8 mouse cellular contexts compared by ENCODE assay signal in genomic region chr3:143100810-143101645, GRCm38 (mm10).
DNase-seq lines count a peak whose midpoint lies in the region; ATAC-seq and TF ChIP-seq lines count a peak whose summit lies in the region.

No protein-coding gene starts in this region.

- peak overlapping the region; percentile 46 for H3K4me3 ChIP-seq in kidney, embryonic 14.5 days (ENCODE audit: low read length)
- H3K4me3 ChIP-seq in bone marrow macrophage, adult 2 months (ENCODE audit: insufficient read depth, low read length) = peak overlapping the region; percentile 30; the same call in 1 of the 2 replicates
- peak overlapping the region; percentile 44 for H3K4me3 ChIP-seq in forebrain, embryonic 15.5 days
- peak overlapping the region; percentile 36 for H3K4me3 ChIP-seq in stomach, postnatal 0 days (ENCODE audit: low read depth, low read length)

- 3% methylated on average over 50 of the region's 59 CpGs for WGBS in kidney, embryonic 14.5 days
- WGBS in forebrain, embryonic 15.5 days = under 1% methylated on average over 52 of the region's 59 CpGs
- WGBS in stomach, postnatal 0 days = 5% methylated on average over 51 of the region's 59 CpGs

- peaks cover 11% of the 10 kb centered on the region for H3K27me3 ChIP-seq in kidney, embryonic 14.5 days (ENCODE audit: control insufficient read depth, insufficient read depth, low read length)
- no peaks in the 10 kb centered on the region for H3K27me3 ChIP-seq in forebrain, embryonic 15.5 days
- no peaks in the 10 kb centered on the region for H3K27me3 ChIP-seq in stomach, postnatal 0 days (ENCODE audit: control insufficient read depth, insufficient read depth, low read length)

- no peak overlapping the region for H3K27ac ChIP-seq in kidney, embryonic 14.5 days (ENCODE audit: low read depth, low read length)
- no peak overlapping the region for H3K27ac ChIP-seq in bone marrow macrophage, adult 2 months (ENCODE audit: insufficient read depth, low read depth, low read length)
- H3K27ac ChIP-seq in forebrain, embryonic 15.5 days (replicated peaks) = peak overlapping the region; percentile 72
- peak overlapping the region; percentile 45; the same call in 1 of the 2 replicates for H3K27ac ChIP-seq in stomach, postnatal 0 days (replicated peaks)

- no peaks in the 10 kb centered on the region for H3K9me3 ChIP-seq in kidney, embryonic 14.5 days (ENCODE audit: control insufficient read depth, low read length)
- H3K9me3 ChIP-seq in forebrain, embryonic 15.5 days = no peaks in the 10 kb centered on the region
- H3K9me3 ChIP-seq in stomach, postnatal 0 days (ENCODE audit: control insufficient read depth, low read length) = no peaks in the 10 kb centered on the region

- no peak for ATAC-seq in kidney, embryonic 14.5 days (ENCODE audit: low FRiP score, low TSS enrichment)
- ATAC-seq in forebrain, embryonic 15.5 days (replicated peaks) = peak; percentile 91
- ATAC-seq in stomach, postnatal 0 days (ENCODE audit: low FRiP score, low TSS enrichment) = no peak; the same call in 1 of the 2 replicates

- H3K9ac ChIP-seq in kidney, embryonic 14.5 days (ENCODE audit: low read depth, low read length) = peak overlapping the region; percentile 60
- peak overlapping the region; percentile 44 for H3K9ac ChIP-seq in forebrain, embryonic 15.5 days (replicated peaks)
- peak overlapping the region; percentile 55; the same call in 1 of the 2 replicates for H3K9ac ChIP-seq in stomach, postnatal 0 days (ENCODE audit: low read length)

- H3K4me1 ChIP-seq in kidney, embryonic 14.5 days (ENCODE audit: control insufficient read depth, insufficient read depth, low read length) = peaks cover 8% of the 10 kb centered on the region; the same call in 1 of the 2 replicates
- H3K4me1 ChIP-seq in bone marrow macrophage, adult 2 months (ENCODE audit: control insufficient read depth, insufficient read depth, low read length) = no peaks in the 10 kb centered on the region
- peaks cover 18% of the 10 kb centered on the region for H3K4me1 ChIP-seq in forebrain, embryonic 15.5 days
- no peaks in the 10 kb centered on the region for H3K4me1 ChIP-seq in stomach, postnatal 0 days (replicated peaks; ENCODE audit: control insufficient read depth, insufficient read depth)

- no peaks in the 10 kb centered on the region for H3K36me3 ChIP-seq in kidney, embryonic 14.5 days (ENCODE audit: control insufficient read depth, insufficient read depth, low read length)
- no peaks in the 10 kb centered on the region for H3K36me3 ChIP-seq in forebrain, embryonic 15.5 days
- no peaks in the 10 kb centered on the region for H3K36me3 ChIP-seq in stomach, postnatal 0 days (ENCODE audit: control insufficient read depth, insufficient read depth, low read length)

- no peak for DNase-seq in kidney, adult 9 months
- peak; percentile 40 to 57 for DNase-seq in layer of hippocampus, postnatal 10 days (ENCODE audit: low spot score in 2 of 2)
- peak; percentile 49 for DNase-seq in mesoderm, embryonic 11.5 days (ENCODE audit: low read depth, low spot score)
- DNase-seq in stomach, postnatal 0 days (ENCODE audit: low spot score) = peak; percentile 27
- no peak for DNase-seq in spleen, postnatal 36 days (ENCODE audit: low spot score in 2 of 2)

- no peak for TF ChIP-seq POLR2A in bone marrow macrophage, adult 2 months (IDR thresholded peaks at IDR 0.05; ENCODE audit: borderline replicate concordance, low read depth, low read length)

- no peak for TF ChIP-seq EP300 in stomach, postnatal 0 days (optimal IDR thresholded peaks at IDR 0.05)

- peak overlapping the region; percentile 88 for H3K4me2 ChIP-seq in kidney, embryonic 14.5 days (replicated peaks; ENCODE audit: low read depth, low read length)
- H3K4me2 ChIP-seq in forebrain, embryonic 15.5 days (replicated peaks) = peak overlapping the region; percentile 52
- peak overlapping the region; percentile 64 for H3K4me2 ChIP-seq in stomach, postnatal 0 days (replicated peaks; ENCODE audit: low read depth)

- no peak for TF ChIP-seq CTCF in bone marrow macrophage, adult 2 months (IDR thresholded peaks at IDR 0.05; ENCODE audit: low read depth, low read length)
- no peak for TF ChIP-seq CTCF in stomach, postnatal 0 days (IDR thresholded peaks at IDR 0.05; ENCODE audit: low read depth)

Comparison
In these comparisons a context has a peak if more than half of its experiments do, and no peak if none do; other contexts are left out.
1. H3K27ac ChIP-seq: peak in forebrain, embryonic 15.5 days (single experiment) and stomach, postnatal 0 days (single experiment); none in kidney, embryonic 14.5 days (single experiment) and bone marrow macrophage, adult 2 months (single experiment).
2. DNase-seq: peak in layer of hippocampus, postnatal 10 days (2 of 2), mesoderm, embryonic 11.5 days (single experiment) and stomach, postnatal 0 days (single experiment); none in kidney, adult 9 months (single experiment) and spleen, postnatal 36 days (0 of 2).
3. Peak in every context shown above with its lines, with median percentiles within 50 percentile points of each other: H3K4me2 ChIP-seq, H3K4me3 ChIP-seq and H3K9ac ChIP-seq.